Mouse (Mus musculus): ENCODE measurements around the gene Mettl7a3. TPM values are rescaled to one million over a fixed set of nuclear protein-coding genes. Genes with fewer than 3 reads are reported as not detected.
"Not testable (repeated sequence)": the region's sequence is repeated elsewhere in the genome, so short reads cannot be mapped to it uniquely, and the experiment has no call there.

Gene Mettl7a3
- polyA plus RNA-seq, 1 experiment = 0.11 TPM

DNA sequence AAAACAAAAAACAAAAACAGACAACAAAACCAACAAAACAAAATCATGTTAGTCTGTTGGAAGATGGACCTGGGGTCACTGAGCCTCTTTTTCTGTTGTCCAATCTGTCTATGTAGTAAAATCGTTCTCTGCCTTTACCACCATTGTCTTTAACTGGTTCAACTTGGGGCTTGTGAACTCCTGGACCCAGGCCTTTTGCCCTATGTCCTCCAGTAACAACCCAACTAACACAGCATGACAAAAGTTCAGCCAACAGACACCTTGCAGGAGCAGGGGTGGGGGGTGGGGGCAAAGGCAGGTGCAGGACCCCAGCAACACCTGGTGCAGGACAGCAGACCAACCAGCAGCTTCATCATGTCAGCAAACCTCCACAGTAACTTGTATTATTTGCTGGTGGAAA lies 14.8 kb upstream of the Mettl7a3 start:
- TF ChIP-seq CTCF (conservative IDR thresholded peaks at IDR 0.05; ENCODE audit: insufficient read depth, insufficient read length, low read depth, low read length) (no peak), POLR2A (IDR thresholded peaks at IDR 0.05; ENCODE audit: low read depth, low read length) (no peak)
- DNase-seq = peak; percentile 51
- Histone ChIP-seq H3K4me3 (ENCODE audit: insufficient read depth, low read depth, low read length) (no peak overlapping the region), H3K27ac (ENCODE audit: insufficient read depth, low read depth, low read length) (no peak overlapping the region), H3K27me3 (replicated peaks; ENCODE audit: control insufficient read depth, insufficient read depth, low read length) (no peaks in the 10 kb centered on the region), H3K4me1 (ENCODE audit: control insufficient read depth, insufficient read depth, low read length) (peaks cover 9% of the 10 kb centered on the region; the same call in 1 of the 2 replicates), H3K36me3 (ENCODE audit: control insufficient read depth, insufficient read depth, low read length) (no peaks in the 10 kb centered on the region)
- WGBS = 59% methylated on average over 1 of the region's 1 CpGs

DNA sequence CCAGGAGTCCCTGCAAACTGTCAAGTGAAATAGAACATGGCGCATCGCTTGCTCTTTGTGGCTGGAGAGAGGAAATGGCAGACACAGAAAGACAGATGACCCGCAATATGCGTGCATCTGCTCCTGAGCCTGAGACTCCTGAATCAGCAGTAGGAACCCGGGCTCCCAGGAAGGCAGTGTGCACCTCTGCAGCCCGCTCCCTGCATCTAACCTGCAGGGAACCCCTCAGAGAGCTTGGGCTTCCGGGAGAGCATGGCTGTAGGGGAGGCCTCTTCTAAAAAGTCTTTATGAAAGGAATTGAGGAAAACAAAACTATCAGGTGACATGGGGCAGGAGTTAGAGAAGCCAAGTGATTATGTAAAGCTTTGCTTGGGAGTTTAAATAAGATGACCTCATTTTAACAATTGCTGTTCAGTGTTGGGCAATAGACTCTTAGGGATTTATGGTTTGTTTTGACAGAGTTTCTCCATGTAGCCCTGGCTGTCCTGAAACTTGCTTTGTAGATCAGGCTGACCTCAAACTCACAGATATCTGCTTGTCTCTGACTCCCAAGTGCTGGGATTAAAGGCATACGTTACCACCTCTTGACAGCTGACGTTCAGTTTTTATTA lies 14.3 kb upstream of the Mettl7a3 start:
- H3K4me1 ChIP-seq (ENCODE audit: control insufficient read depth, insufficient read depth, low read length) = peaks cover 9% of the 10 kb centered on the region; the same call in 1 of the 2 replicates
- no peak overlapping the region for H3K27ac ChIP-seq (ENCODE audit: insufficient read depth, low read depth, low read length)
- H3K4me3 ChIP-seq (ENCODE audit: insufficient read depth, low read depth, low read length) = no peak overlapping the region
- no peaks in the 10 kb centered on the region for H3K36me3 ChIP-seq (ENCODE audit: control insufficient read depth, insufficient read depth, low read length)
- DNase-seq = peak; percentile 25
- 67% methylated on average over 9 of the region's 9 CpGs for WGBS
- TF ChIP-seq POLR2A (IDR thresholded peaks at IDR 0.05; ENCODE audit: low read depth, low read length) (no peak), CTCF (conservative IDR thresholded peaks at IDR 0.05; ENCODE audit: insufficient read depth, insufficient read length, low read depth, low read length) (no peak)
- no peaks in the 10 kb centered on the region for H3K27me3 ChIP-seq (replicated peaks; ENCODE audit: control insufficient read depth, insufficient read depth, low read length)

DNA sequence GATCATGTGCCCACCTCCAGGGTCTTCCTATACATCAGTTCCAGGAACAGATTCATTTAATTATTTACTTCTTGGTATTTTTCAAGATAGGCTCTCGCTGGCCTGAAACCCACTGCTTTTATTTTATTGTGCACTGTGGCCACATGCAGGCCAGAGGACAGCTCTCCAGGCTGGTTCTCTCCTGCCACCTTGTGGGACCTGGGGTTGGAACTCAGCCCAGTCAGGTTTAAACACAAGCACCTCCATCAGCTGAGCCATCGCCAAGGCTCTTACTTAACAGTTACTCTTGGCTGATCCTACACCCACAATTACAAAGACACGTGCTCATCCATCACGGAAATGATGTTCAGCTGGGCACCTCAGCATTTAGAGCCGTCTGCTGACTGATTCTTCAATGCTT lies 13.6 kb upstream of the Mettl7a3 start:
- 27% methylated on average over 5 of the region's 5 CpGs for WGBS
- H3K4me1 ChIP-seq (ENCODE audit: control insufficient read depth, insufficient read depth, low read length) = peaks cover 9% of the 10 kb centered on the region; the same call in 1 of the 2 replicates
- H3K27me3 ChIP-seq (replicated peaks; ENCODE audit: control insufficient read depth, insufficient read depth, low read length) = no peaks in the 10 kb centered on the region
- TF ChIP-seq POLR2A (IDR thresholded peaks at IDR 0.05; ENCODE audit: low read depth, low read length) = no peak
- TF ChIP-seq CTCF (conservative IDR thresholded peaks at IDR 0.05; ENCODE audit: insufficient read depth, insufficient read length, low read depth, low read length) = peak; percentile 85
- DNase-seq = peak; percentile 91
- H3K27ac ChIP-seq (ENCODE audit: insufficient read depth, low read depth, low read length) = no peak overlapping the region
- H3K36me3 ChIP-seq (ENCODE audit: control insufficient read depth, insufficient read depth, low read length) = no peaks in the 10 kb centered on the region
- H3K4me3 ChIP-seq (ENCODE audit: insufficient read depth, low read depth, low read length) = no peak overlapping the region

DNA sequence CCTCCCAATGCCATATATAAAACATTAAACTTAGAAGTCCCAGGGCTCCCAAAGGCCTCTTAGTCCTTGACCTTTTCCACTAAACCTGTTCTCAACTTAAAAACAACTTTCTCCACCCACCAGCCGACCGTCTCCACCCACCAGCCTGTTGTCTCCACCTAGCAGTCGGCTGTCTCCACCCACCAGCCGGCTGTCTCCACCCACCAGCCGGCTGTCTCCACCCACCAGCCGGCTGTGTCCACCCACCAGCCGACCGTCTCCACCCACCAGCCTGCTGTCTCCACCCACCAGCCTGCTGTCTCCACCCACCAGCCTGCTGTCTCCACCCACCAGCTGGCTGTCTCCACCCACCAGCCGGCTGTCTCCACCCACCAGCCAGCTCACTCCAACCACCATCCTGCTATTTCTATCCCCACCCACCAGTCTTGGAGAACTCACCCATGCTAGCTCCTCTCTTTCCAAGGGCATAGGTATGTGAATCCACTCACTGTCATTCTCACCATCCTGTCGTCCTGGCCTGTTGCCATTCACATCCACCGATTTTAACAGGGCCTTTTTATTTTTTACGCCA lies 10.6 kb upstream of the Mettl7a3 start:
- WGBS = 77% methylated on average over 12 of the region's 12 CpGs
- no peak overlapping the region for H3K4me3 ChIP-seq (ENCODE audit: insufficient read depth, low read depth, low read length)
- peaks cover 3% of the 10 kb centered on the region; the same call in 1 of the 2 replicates for H3K4me1 ChIP-seq (ENCODE audit: control insufficient read depth, insufficient read depth, low read length)
- H3K27ac ChIP-seq (ENCODE audit: insufficient read depth, low read depth, low read length) = no peak overlapping the region
- H3K27me3 ChIP-seq (replicated peaks; ENCODE audit: control insufficient read depth, insufficient read depth, low read length) = no peaks in the 10 kb centered on the region
- TF ChIP-seq CTCF (conservative IDR thresholded peaks at IDR 0.05; ENCODE audit: insufficient read depth, insufficient read length, low read depth, low read length) = no peak
- no peak for TF ChIP-seq POLR2A (IDR thresholded peaks at IDR 0.05; ENCODE audit: low read depth, low read length)
- H3K36me3 ChIP-seq (ENCODE audit: control insufficient read depth, insufficient read depth, low read length) = no peaks in the 10 kb centered on the region
- no peak for DNase-seq

DNA sequence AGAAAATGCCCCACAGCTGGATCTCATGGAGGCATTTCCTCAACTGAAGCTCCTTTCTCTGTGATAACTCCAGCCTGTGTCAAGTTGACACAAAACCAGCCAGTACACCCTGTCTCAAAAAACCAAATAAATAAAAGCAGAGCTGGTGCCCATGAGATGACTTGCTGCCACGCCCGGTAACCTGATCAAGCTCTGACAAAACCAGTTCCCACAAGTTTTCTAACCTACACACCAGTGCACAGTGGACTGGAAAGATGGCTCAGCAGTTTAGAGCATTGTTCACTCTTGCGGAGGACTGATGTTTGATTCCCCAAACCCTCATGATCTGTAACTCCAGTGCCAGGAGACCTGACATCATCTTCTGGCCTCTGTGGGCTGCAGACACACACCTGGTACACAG lies 9.5 kb upstream of the Mettl7a3 start:
- Histone ChIP-seq H3K36me3 (ENCODE audit: control insufficient read depth, insufficient read depth, low read length) (no peaks in the 10 kb centered on the region), H3K27me3 (replicated peaks; ENCODE audit: control insufficient read depth, insufficient read depth, low read length) (no peaks in the 10 kb centered on the region), H3K27ac (ENCODE audit: insufficient read depth, low read depth, low read length) (no peak overlapping the region), H3K4me3 (ENCODE audit: insufficient read depth, low read depth, low read length) (no peak overlapping the region), H3K4me1 (ENCODE audit: control insufficient read depth, insufficient read depth, low read length) (peaks cover 3% of the 10 kb centered on the region; the same call in 1 of the 2 replicates)
- 79% methylated on average over 3 of the region's 3 CpGs for WGBS
- TF ChIP-seq POLR2A (IDR thresholded peaks at IDR 0.05; ENCODE audit: low read depth, low read length) (no peak), CTCF (conservative IDR thresholded peaks at IDR 0.05; ENCODE audit: insufficient read depth, insufficient read length, low read depth, low read length) (no peak)
- no peak for DNase-seq

DNA sequence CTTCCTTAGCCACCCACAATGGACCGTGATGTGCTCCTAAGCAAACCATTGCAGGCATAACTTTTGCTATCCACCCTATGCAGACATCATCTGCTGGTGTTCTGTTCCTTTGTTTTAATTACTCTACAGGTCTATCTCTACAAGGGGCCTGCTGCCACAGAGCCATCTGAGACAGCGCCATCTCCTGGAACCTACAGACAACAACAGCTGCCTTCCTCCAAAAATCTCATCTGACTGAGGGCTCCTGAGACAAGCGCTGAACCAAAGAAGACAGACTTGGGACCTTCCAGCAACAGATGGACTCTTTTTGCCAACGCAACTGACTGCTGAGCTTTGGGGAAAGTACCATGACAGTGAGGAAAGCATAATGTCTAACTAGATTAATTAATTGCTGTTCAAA lies 6.6 kb upstream of the Mettl7a3 start:
- WGBS = 57% methylated on average over 4 of the region's 4 CpGs
- H3K27ac ChIP-seq (ENCODE audit: insufficient read depth, low read depth, low read length); H3K4me1 ChIP-seq (ENCODE audit: control insufficient read depth, insufficient read depth, low read length); H3K27me3 ChIP-seq (replicated peaks; ENCODE audit: control insufficient read depth, insufficient read depth, low read length); H3K4me3 ChIP-seq (ENCODE audit: insufficient read depth, low read depth, low read length); H3K36me3 ChIP-seq (ENCODE audit: control insufficient read depth, insufficient read depth, low read length): not testable (repeated sequence)
- peak; percentile 43 for DNase-seq
- TF ChIP-seq CTCF (conservative IDR thresholded peaks at IDR 0.05; ENCODE audit: insufficient read depth, insufficient read length, low read depth, low read length) = 0 out of 2 replicates have a peak, but pooled peaks have one; percentile 22

DNA sequence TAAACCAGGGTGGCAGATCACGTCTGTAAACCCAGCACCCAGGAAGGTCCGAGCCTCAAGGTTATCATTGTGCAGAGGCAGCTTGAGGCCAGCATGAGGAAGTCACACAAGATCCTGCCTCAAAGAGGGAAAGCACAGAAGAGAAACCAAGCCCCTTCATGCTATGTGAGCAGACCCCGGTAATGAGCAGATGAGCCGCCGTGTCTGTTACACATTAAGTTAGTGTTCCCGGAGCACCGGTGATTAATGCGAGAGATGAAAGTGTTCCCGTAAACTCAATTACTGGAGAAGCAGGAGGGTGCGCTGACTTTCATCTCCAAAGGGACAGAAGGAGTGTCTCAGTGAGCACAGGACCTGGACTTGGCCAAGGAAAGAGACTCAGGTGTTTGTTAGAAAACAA lies 5.4 kb upstream of the Mettl7a3 start:
- 65% methylated on average over 10 of the region's 10 CpGs for WGBS
- H3K27ac ChIP-seq (ENCODE audit: insufficient read depth, low read depth, low read length); H3K4me3 ChIP-seq (ENCODE audit: insufficient read depth, low read depth, low read length): not testable (repeated sequence)

More for the DNA sequence above, 5.4 kb upstream of the Mettl7a3 start:
- not testable (repeated sequence) for H3K4me1 ChIP-seq (ENCODE audit: control insufficient read depth, insufficient read depth, low read length); H3K27me3 ChIP-seq (replicated peaks; ENCODE audit: control insufficient read depth, insufficient read depth, low read length); DNase-seq; H3K36me3 ChIP-seq (ENCODE audit: control insufficient read depth, insufficient read depth, low read length)
